Mouse (Mus musculus) heart, adult 2 months (tissue): ENCODE measurements around the gene Gm49395. TPM values are rescaled to one million over a fixed set of nuclear protein-coding genes. Genes with fewer than 3 reads are reported as not detected.

Source experiments
- DNase-seq, 2 experiments: peaks; one replicate each; pipeline ENCODE4 v3.0.0; 2021
- H3K27ac ChIP-seq: fragments of 200-600 bp; 2 replicates; pipeline ENCODE4 v1.8.1; 2022
- H3K27me3 ChIP-seq: fragments of 200-500 bp; 2 replicates; pipeline ENCODE4 v1.6.1; 2012; ENCODE audit warnings: mild to moderate bottlenecking, low read length, inconsistent platforms, mixed read lengths; ENCODE audit not compliant: control insufficient read depth, insufficient read depth
- H3K36me3 ChIP-seq: fragments of 200-500 bp; 2 replicates; pipeline ENCODE4 v1.6.1; 2012; ENCODE audit warnings: low read length, inconsistent platforms; ENCODE audit not compliant: control insufficient read depth, insufficient read depth
- H3K4me1 ChIP-seq: fragments of 200-500 bp; 2 replicates; pipeline ENCODE4 v1.6.1; 2011; ENCODE audit warnings: low read length; ENCODE audit not compliant: control insufficient read depth, insufficient read depth
- H3K4me3 ChIP-seq: fragments of 200-600 bp; 2 replicates; pipeline ENCODE4 v1.8.1; 2022
- H3K79me2 ChIP-seq: fragments of 200-500 bp; replicated peaks from 2 replicates; pipeline ENCODE4 v1.6.1; 2012; ENCODE audit warnings: mild to moderate bottlenecking, inconsistent platforms, low read length, moderate library complexity, mixed read lengths; ENCODE audit not compliant: control insufficient read depth, insufficient read depth
- H3K9ac ChIP-seq: fragments of 200-500 bp; 2 replicates; pipeline ENCODE4 v1.6.1; 2012; ENCODE audit warnings: low read depth, mild to moderate bottlenecking, control low read depth, inconsistent platforms, low read length, mixed read lengths
- CTCF ChIP-seq: fragments of 200-600 bp; IDR thresholded peaks from 2 replicates; pipeline ENCODE4 v1.8.1; 2022; ENCODE audit warnings: antibody characterized with exemption, mild to moderate bottlenecking, moderate library complexity
- EP300 ChIP-seq: fragments of 200-500 bp; IDR thresholded peaks from 2 replicates; pipeline ENCODE4 v1.6.1; 2011; ENCODE audit warnings: low read depth, low read length, control low read depth; ENCODE audit not compliant: insufficient read depth
- POLR2A ChIP-seq: fragments of 200-500 bp; IDR thresholded peaks from 2 replicates; pipeline ENCODE4 v1.6.1; 2011; ENCODE audit warnings: mild to moderate bottlenecking, low read depth, low read length, control low read depth; ENCODE audit not compliant: insufficient read depth
- WGBS: fragments of 180-500 bp; shearing (Covaris S2); methylation state at CpG from one replicate; pipeline ENCODE4 v1.1.7; 2018; 5-methylcytosine and 5-hydroxymethylcytosine counted together
- intact Hi-C: fragments of 180-260 bp; cut with DNase I; formaldehyde crosslinking; loops from one replicate; pipeline ENCODE4 v1.15.1; 2025
- polyA plus RNA-seq: library from polyadenylated mRNA; depleted of rRNA; stranded (reverse); fragments of >200 nt; gene quantifications from 2 replicates; pipeline ENCODE4 v1.2.3, GENCODE M21; 2012
- total RNA-seq, 2 experiments: library from RNA; stranded (reverse); gene quantifications; 2 replicates each; pipeline ENCODE4 v1.2.3; 2021

Gm49395 gene
- total and polyA plus RNA-seq, 3 experiments, result 2.4 to 10.5 (median 7.8) TPM

DNA sequence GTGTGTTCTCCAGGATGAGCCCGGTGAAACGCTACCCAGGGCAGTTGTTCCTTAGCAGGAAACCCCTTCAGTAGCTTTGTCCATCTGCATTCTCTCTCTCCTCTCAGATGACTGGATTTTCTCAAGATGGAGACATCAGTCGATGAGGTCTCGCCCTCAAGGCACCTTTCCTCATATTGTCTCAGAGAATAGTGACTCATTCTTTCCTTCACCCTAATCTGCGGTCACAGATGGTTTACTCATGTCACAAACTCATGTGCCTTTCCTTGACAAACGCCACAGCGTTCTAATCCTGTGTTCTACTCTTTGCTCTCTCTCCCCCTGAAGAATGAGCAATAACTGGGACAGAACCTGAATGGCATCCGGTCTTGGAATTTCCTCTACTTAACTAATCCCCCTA is 5.7 kb upstream of the Gm49395 start:
- Histone ChIP-seq H3K27me3 (no peaks in the 10 kb centered on the region), H3K36me3 (peaks cover 5% of the 10 kb centered on the region; the same call in 1 of the 2 replicates), H3K9ac (no peak overlapping the region), H3K79me2 (no peaks in the 10 kb centered on the region), H3K4me3 (no peak overlapping the region), H3K27ac (peak overlapping the region; percentile 82), H3K4me1 (peaks cover 10% of the 10 kb centered on the region)
- TF ChIP-seq POLR2A (no peak), EP300 (no peak), CTCF (no peak)
- no peak for DNase-seq
- intact Hi-C loops, result no loop called here
- 47% methylated on average over 8 of the region's 8 CpGs for WGBS

DNA sequence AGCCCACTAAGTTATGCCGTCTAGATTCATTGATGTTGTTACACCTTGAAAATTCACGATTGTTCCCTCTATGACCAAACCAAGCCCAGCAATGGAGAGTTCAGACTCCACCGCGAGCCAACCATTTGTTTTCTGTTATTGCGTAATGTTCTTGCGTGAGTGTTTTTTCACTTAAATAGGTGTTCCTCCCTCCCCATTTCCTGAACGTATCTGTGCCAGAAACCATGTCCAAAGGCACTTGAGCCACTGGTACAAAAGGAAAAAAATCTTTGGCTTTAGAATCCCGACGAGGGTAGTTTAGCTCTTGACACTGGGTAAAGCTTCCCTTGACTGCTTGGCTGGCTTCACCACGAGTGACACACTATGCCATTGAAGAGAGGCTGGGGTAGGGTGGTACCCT is 4.5 kb upstream of the Gm49395 start:
- Histone ChIP-seq H3K79me2 (no peaks in the 10 kb centered on the region), H3K4me3 (no peak overlapping the region), H3K27me3 (no peaks in the 10 kb centered on the region), H3K36me3 (peaks cover 5% of the 10 kb centered on the region; the same call in 1 of the 2 replicates), H3K27ac (peak overlapping the region; percentile 82), H3K4me1 (peaks cover 10% of the 10 kb centered on the region), H3K9ac (no peak overlapping the region)
- peak; percentile 43 to 46 for DNase-seq
- TF ChIP-seq EP300, result peak; percentile 67; the same call in 1 of the 2 replicates
- TF ChIP-seq CTCF, result no peak
- peak; percentile 41; the same call in 1 of the 2 replicates for TF ChIP-seq POLR2A
- 47% methylated on average over 10 of the region's 10 CpGs for WGBS
- intact Hi-C loops, result no loop called here

DNA sequence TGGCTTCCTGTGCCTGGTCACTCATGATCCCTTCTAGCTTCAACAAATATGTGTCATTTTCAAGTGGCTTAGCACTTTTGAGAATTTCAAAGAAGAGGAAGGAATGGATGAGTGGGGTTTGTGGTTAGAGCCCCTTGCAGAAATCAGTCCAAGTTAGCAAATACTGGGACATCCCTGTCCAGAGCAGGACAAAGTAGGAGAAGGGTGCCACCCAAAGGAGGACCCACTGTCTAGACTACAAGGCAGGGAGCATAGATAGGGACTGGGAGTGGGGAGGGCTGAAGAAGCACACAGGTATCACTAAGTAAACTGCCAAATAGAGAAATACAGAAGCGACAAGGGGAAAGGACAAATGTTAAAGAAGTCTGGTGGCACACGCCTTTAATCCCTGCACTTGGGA is 1.0 kb upstream of the Gm49395 start:
- no peaks in the 10 kb centered on the region for H3K27me3 ChIP-seq
- 100% methylated on average over 2 of the region's 2 CpGs for WGBS
- H3K4me3 ChIP-seq, result no peak overlapping the region
- DNase-seq, result no peak
- peaks cover 14% of the 10 kb centered on the region for H3K36me3 ChIP-seq
- peaks cover 2% of the 10 kb centered on the region; the same call in 1 of the 2 replicates for H3K79me2 ChIP-seq
- intact Hi-C loops, result loop anchor here (2.0 to 5.0 kb wide), 3 partner anchors 16 to 115 kb away; no protein-coding TSS in a partner anchor
- peak overlapping the region; percentile 31; the same call in 1 of the 2 replicates for H3K27ac ChIP-seq
- no peak overlapping the region for H3K9ac ChIP-seq
- no peak for TF ChIP-seq EP300
- peak; percentile 22; the same call in 1 of the 2 replicates for TF ChIP-seq CTCF
- peaks cover 9% of the 10 kb centered on the region for H3K4me1 ChIP-seq

DNA sequence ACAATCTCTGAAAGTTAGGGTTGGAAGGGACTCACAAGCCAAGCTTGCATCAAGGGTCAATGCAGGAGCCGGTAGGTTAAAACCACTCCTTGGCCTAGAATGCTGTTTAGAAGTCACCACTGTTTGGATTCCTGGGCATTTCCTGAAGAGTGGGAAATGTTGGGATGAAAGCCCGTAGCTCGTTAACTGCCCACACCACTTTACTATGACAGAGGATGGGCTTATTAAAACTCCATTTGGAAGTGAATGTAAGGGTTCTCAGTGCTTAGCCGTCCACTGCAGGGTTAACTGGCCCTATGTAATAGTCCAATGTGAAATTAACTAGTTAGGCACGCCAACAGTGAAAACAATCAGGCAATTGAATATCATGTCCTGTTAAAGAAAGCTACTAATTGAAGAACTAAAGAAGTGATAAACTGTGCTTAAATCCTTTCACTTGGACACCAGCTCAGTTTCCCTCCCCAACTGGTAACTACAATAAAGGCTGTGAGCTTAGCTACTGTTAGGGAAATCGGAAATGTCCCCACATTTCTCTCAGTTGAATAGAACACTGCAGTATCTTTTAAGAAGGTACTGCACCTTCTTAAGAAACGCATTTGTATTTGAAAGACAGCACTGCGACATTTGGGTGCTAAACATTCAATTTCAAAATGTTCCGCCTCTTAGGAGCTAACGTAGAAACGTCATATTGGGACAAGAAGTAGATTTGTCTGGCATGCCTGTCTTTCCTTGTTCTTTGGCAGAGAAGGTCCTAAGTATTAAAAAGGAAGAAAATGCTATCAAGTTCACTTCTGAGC is 1.1 kb downstream of the Gm49395 start:
- WGBS, result 12% methylated on average over 11 of the region's 11 CpGs
- H3K27me3 ChIP-seq, result no peaks in the 10 kb centered on the region
- H3K4me3 ChIP-seq, result peak overlapping the region; percentile 81
- H3K27ac ChIP-seq, result peak overlapping the region; percentile 97
- peaks cover 19% of the 10 kb centered on the region for H3K36me3 ChIP-seq
- intact Hi-C loops, result loop anchor here (1.0 to 5.0 kb wide), 3 partner anchors 10 to 117 kb away; partner anchors contain the start of gene Pelo
- peak overlapping the region; percentile 89 for H3K9ac ChIP-seq
- no peak for DNase-seq
- peaks cover 2% of the 10 kb centered on the region; the same call in 1 of the 2 replicates for H3K79me2 ChIP-seq
- TF ChIP-seq EP300, result no peak
- TF ChIP-seq POLR2A, result no peak
- no peak for TF ChIP-seq CTCF
- H3K4me1 ChIP-seq, result peaks cover 8% of the 10 kb centered on the region

DNA sequence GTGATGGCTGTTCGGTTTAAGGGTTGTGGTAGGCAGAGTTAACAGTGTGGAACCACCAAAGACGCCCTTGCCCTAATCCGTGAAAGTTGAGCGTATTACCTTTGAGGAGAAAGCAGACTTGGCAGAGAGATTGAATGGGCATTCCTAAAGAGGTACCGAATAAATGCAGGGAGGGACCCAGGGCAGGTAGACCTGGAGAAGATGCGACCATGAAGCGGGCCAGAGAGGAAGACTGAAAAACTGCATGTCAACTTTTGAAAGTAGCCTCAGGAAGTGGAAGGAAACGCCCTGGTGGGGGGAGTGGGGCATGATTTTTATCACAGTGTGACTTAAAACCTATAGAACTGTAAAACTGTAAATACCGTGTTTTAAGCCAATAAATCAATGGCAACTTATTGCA is 2.3 kb downstream of the Gm49395 start:
- intact Hi-C loops, result loop anchor here (5.0 kb wide), 1 partner anchor 97 kb away; no protein-coding TSS in a partner anchor
- peak overlapping the region; percentile 81 for H3K4me3 ChIP-seq
- peaks cover 4% of the 10 kb centered on the region; the same call in 1 of the 2 replicates for H3K79me2 ChIP-seq
- H3K4me1 ChIP-seq, result peaks cover 9% of the 10 kb centered on the region
- H3K27ac ChIP-seq, result peak overlapping the region; percentile 97
- H3K9ac ChIP-seq, result peak overlapping the region; percentile 38
- no peak for DNase-seq
- TF ChIP-seq CTCF (0 out of 2 replicates have a peak, but pooled peaks have one; percentile 20), EP300 (no peak)
- 46% methylated on average over 9 of the region's 9 CpGs for WGBS
- no peaks in the 10 kb centered on the region for H3K27me3 ChIP-seq
- H3K36me3 ChIP-seq, result peaks cover 29% of the 10 kb centered on the region

DNA sequence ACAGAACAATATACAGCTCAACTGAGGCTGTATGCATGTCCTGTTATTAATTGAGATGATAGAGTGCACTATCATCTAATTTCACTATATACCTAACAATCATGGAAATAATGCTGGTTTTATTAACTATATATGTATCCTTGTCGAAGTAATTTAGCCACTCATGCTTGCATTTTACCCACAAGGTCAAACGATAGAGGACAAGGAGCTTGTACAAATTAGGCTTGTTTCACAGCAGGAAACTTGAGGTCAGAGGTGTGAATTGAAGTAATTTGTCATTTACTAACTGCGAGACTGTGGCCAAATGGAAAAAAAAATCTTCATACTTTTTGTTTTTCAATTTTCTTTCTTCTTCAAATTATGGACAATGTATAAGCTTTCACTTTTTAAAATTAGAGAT is 3.5 kb downstream of the Gm49395 start:
- H3K27ac ChIP-seq, result peak overlapping the region; percentile 3; the same call in 1 of the 2 replicates
- peaks cover 36% of the 10 kb centered on the region for H3K36me3 ChIP-seq
- peak overlapping the region; percentile 81; the same call in 1 of the 2 replicates for H3K4me3 ChIP-seq
- H3K79me2 ChIP-seq, result peaks cover 4% of the 10 kb centered on the region; the same call in 1 of the 2 replicates
- WGBS, result 59% methylated on average over 3 of the region's 3 CpGs
- TF ChIP-seq CTCF (no peak), EP300 (no peak), POLR2A (no peak)
- H3K4me1 ChIP-seq, result peaks cover 9% of the 10 kb centered on the region
- no peak overlapping the region for H3K9ac ChIP-seq
- intact Hi-C loops, result loop anchor here (5.0 kb wide), 1 partner anchor 96 kb away; no protein-coding TSS in a partner anchor
- no peak for DNase-seq
- no peaks in the 10 kb centered on the region for H3K27me3 ChIP-seq
